Mouse (Mus musculus) thymus, postnatal 0 days (tissue): ENCODE measurements around the gene Wdfy3. TPM values are rescaled to one million over a fixed set of nuclear protein-coding genes. Genes with fewer than 3 reads are reported as not detected.

Source experiments
- DNase-seq: peaks from one replicate; pipeline ENCODE4 v3.0.0-alpha.2; 2015; ENCODE audit warnings: low spot score
- polyA plus RNA-seq: library from polyadenylated mRNA; unstranded; fragments of >200 nt; fragmentation: Nextera tagmentation; extraction: Ambion mirVana; gene quantifications from 2 replicates; pipeline ENCODE4 v1.2.1, GENCODE M21; 2015

The Wdfy3 gene
- polyA plus RNA-seq, 1 experiment from 2014 or later: 2.0 TPM

GRCm38 (mm10) chr5:101785921-101786614, 283.7 kb downstream of the Wdfy3 start:
- no peak for DNase-seq

- DNase-seq: no peak
Observed at GRCm38 (mm10) chr5:101784787-101785186, 284.9 kb downstream of the Wdfy3 start.

GRCm38 (mm10) chr5:101784328-101784727, 285.4 kb downstream of the Wdfy3 start:
- DNase-seq: no peak
